In the genomic region with DNA sequence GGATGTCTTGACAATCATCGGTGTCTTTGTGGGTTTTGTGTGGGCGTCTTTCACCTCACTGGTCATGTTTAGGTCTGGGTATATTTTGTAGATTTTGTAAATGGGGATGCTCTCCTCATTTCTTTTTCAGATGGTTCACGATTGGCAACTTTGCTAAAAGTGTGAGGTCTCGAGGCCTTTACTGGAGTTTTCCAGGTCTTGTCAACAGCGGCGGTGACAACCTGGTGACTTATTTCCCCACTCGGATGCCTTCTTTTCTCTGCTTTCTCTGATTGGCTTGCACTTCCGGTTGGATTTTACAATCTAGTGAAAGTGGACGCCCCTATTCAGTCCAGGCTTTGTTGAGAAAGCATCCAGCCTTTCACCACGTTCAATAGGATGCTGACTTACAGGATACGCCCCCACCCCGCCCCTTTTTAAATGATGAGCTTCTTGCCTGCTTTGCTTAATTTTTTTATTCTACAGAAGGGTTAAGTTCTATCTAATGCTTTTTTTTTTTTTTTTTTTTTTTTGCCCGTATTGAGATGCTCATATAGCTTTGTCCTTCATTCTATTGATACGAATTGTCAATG, we compare ENCODE assay signal across 21 mouse cellular contexts. TPM values are rescaled to one million over a fixed set of nuclear protein-coding genes. Genes with fewer than 3 reads are reported as not detected.
A peak's percentile ranks its signal among the peaks of the same experiment; 100 is the strongest.
DNase-seq lines count a peak whose midpoint lies in the region; ATAC-seq lines count a peak whose summit lies in the region.
"Had no signal": no experiment of that assay in that cellular context is flagged by ENCODE, and none has a peak within 500 bp of the region (broad histone marks: within the 10 kb centered on the region; RNA-seq: fewer than 3 reads in every experiment).

No protein-coding gene starts in this region.

- no peak for DNase-seq in hindbrain, embryonic 10.5 days (ENCODE audit: low spot score)
- DNase-seq in CD4-positive, CD25-positive, alpha-beta regulatory T cell, adult 2 months (ENCODE audit: low read depth, low spot score), result peak; percentile 34
- DNase-seq in hindbrain, embryonic 11.5 days (ENCODE audit: low spot score), result peak; percentile 24
- peak; percentile 24 for DNase-seq in naive thymus-derived CD4-positive, alpha-beta T cell, adult 2 months (ENCODE audit: low read depth)
- no peak for DNase-seq in retina, embryonic 14.5 days (ENCODE audit: low spot score)
- DNase-seq in cerebellum, adult 11-12 months, result no peak
- DNase-seq: adrenal gland, adult 8-10 months; B cell, adult 2 months; cerebellum, adult 18-20 months; kidney, adult 11 months; kidney, postnatal 14 days; lung, adult 2 months; lung, postnatal 4 days; right cerebral cortex, postnatal 14 days had no signal

- no peaks in the 10 kb centered on the region for H3K27me3 ChIP-seq in hindbrain, embryonic 10.5 days (ENCODE audit: insufficient read depth, poor library complexity, severe bottlenecking)
- H3K27me3 ChIP-seq in hindbrain, embryonic 16.5 days (replicated peaks; ENCODE audit: control insufficient read depth, insufficient read depth, low read length), result no peaks in the 10 kb centered on the region
- no peaks in the 10 kb centered on the region for H3K27me3 ChIP-seq in hindbrain, embryonic 11.5 days (ENCODE audit: control insufficient read depth, insufficient read depth, low read length)
- H3K27me3 ChIP-seq: midbrain, embryonic 12.5 days; stomach, embryonic 15.5 days had no signal

- no peaks in the 10 kb centered on the region for H3K9me3 ChIP-seq in hindbrain, embryonic 10.5 days
- H3K9me3 ChIP-seq in hindbrain, embryonic 16.5 days (ENCODE audit: control insufficient read depth, low read length), result no peaks in the 10 kb centered on the region
- H3K9me3 ChIP-seq in hindbrain, embryonic 11.5 days (ENCODE audit: control insufficient read depth, low read length), result no peaks in the 10 kb centered on the region
- H3K9me3 ChIP-seq: heart, embryonic 10.5 days; limb, embryonic 10.5 days; midbrain, embryonic 12.5 days; stomach, embryonic 15.5 days had no signal

- ATAC-seq in hindbrain, embryonic 16.5 days, result no peak
- no peak for ATAC-seq in hindbrain, embryonic 11.5 days (ENCODE audit: low FRiP score)

- WGBS in hindbrain, embryonic 10.5 days, result 62% methylated on average over 14 of the region's 14 CpGs
- 50% methylated on average over 14 of the region's 14 CpGs for WGBS in hindbrain, embryonic 16.5 days
- 53% methylated on average over 14 of the region's 14 CpGs for WGBS in hindbrain, embryonic 11.5 days

- H3K27ac ChIP-seq in hindbrain, embryonic 10.5 days, result no peak overlapping the region
- no peak overlapping the region for H3K27ac ChIP-seq in hindbrain, embryonic 16.5 days (ENCODE audit: low read depth, low read length)
- H3K27ac ChIP-seq in hindbrain, embryonic 11.5 days (ENCODE audit: low read depth, low read length), result no peak overlapping the region
- H3K27ac ChIP-seq: heart, embryonic 10.5 days; left cerebral cortex, adult 2 months; limb, embryonic 10.5 days; midbrain, embryonic 12.5 days; stomach, embryonic 15.5 days had no signal

- peaks cover 8% of the 10 kb centered on the region; the same call in 1 of the 2 replicates for H3K4me1 ChIP-seq in hindbrain, embryonic 10.5 days (replicated peaks)
- peaks cover 11% of the 10 kb centered on the region for H3K4me1 ChIP-seq in hindbrain, embryonic 16.5 days (ENCODE audit: control insufficient read depth, insufficient read depth, low read depth, low read length)
- 0 out of 2 replicates have a peak, but pooled peaks cover 2% of the 10 kb centered on the region for H3K4me1 ChIP-seq in hindbrain, embryonic 11.5 days (replicated peaks; ENCODE audit: control insufficient read depth, insufficient read depth, low read length)
- H3K4me1 ChIP-seq: stomach, embryonic 15.5 days had no signal

- no peak overlapping the region for H3K4me2 ChIP-seq in hindbrain, embryonic 16.5 days (ENCODE audit: low read length)
- H3K4me2 ChIP-seq in hindbrain, embryonic 11.5 days (replicated peaks; ENCODE audit: low read depth, low read length), result no peak overlapping the region
- H3K4me2 ChIP-seq: liver, embryonic 11.5 days; midbrain, embryonic 12.5 days; stomach, embryonic 15.5 days had no signal

- peak overlapping the region; percentile 11; the same call in 1 of the 2 replicates for H3K4me3 ChIP-seq in hindbrain, embryonic 10.5 days
- H3K4me3 ChIP-seq in hindbrain, embryonic 16.5 days (ENCODE audit: low read length), result no peak overlapping the region
- H3K4me3 ChIP-seq in hindbrain, embryonic 11.5 days (ENCODE audit: low read depth, low read length), result no peak overlapping the region
- H3K4me3 ChIP-seq: heart, embryonic 10.5 days; left cerebral cortex, adult 2 months; limb, embryonic 10.5 days; midbrain, embryonic 12.5 days; stomach, embryonic 15.5 days had no signal

- H3K9ac ChIP-seq in hindbrain, embryonic 16.5 days (ENCODE audit: low read depth, low read length), result no peak overlapping the region
- H3K9ac ChIP-seq in hindbrain, embryonic 11.5 days (ENCODE audit: low read depth, low read length), result no peak overlapping the region
- H3K9ac ChIP-seq: midbrain, embryonic 12.5 days; stomach, embryonic 15.5 days had no signal

- H3K36me3 ChIP-seq in hindbrain, embryonic 10.5 days, result no peaks in the 10 kb centered on the region
- no peaks in the 10 kb centered on the region for H3K36me3 ChIP-seq in hindbrain, embryonic 16.5 days (ENCODE audit: control insufficient read depth, insufficient read depth, low read length)
- no peaks in the 10 kb centered on the region for H3K36me3 ChIP-seq in hindbrain, embryonic 11.5 days (ENCODE audit: control insufficient read depth, insufficient read depth, low read length)
- H3K36me3 ChIP-seq: heart, embryonic 10.5 days; limb, embryonic 10.5 days; midbrain, embryonic 12.5 days; stomach, embryonic 15.5 days had no signal

RNA-seq across cellular contexts. Expression of gene Mns1, which starts 48.3 kb away (rescaled TPM):
- 32.3 and 51.3 TPM in 2 replicates for polyA plus RNA-seq in hindbrain, embryonic 10.5 days (2016; fragmentation: Nextera tagmentation; extraction: Ambion mirVana)
- polyA plus RNA-seq in hindbrain, embryonic 16.5 days (2015; fragmentation: Nextera tagmentation; extraction: Ambion mirVana), result 8.6 and 9.2 TPM in 2 replicates
- polyA plus RNA-seq in hindbrain, embryonic 11.5 days (2014; fragmentation: Nextera tagmentation; extraction: Ambion mirVana), result 45.6 and 49.5 TPM in 2 replicates

Comparison
In these comparisons a context has a peak if more than half of its experiments do, and no peak if none do; other contexts are left out.
1. DNase-seq: peak in CD4-positive, CD25-positive, alpha-beta regulatory T cell, adult 2 months (single experiment), hindbrain, embryonic 11.5 days (single experiment) and naive thymus-derived CD4-positive, alpha-beta T cell, adult 2 months (single experiment); none in hindbrain, embryonic 10.5 days (single experiment), retina, embryonic 14.5 days (single experiment) and cerebellum, adult 11-12 months (single experiment).